Mouse (Mus musculus): ENCODE data around the gene Zic1.

Gene Zic1

DNA sequence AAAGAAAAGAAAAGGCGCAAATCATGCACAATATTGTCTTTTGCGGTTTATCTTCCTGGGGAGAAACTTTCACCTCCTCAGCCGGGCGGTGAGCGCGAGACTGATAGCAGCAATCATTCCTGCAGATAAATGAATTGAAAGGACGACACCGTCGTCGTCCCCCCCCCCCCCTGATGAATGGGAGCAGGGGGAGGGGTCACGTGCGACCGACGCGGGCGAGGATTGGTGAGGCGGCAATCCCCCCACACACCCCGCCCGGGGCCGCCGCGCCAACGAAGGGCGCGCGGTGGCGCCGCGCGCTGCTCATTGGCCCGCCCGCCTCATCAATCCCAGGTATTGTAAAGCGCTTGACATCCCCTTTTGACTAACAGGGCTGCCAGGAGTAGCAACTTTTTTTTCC is at the start of gene Zic1:
TSS of gene Zic1 (minus strand) at position 147 of the 400 bp plus-strand sequence.
- DNase-seq = peak; percentile 92

DNA sequence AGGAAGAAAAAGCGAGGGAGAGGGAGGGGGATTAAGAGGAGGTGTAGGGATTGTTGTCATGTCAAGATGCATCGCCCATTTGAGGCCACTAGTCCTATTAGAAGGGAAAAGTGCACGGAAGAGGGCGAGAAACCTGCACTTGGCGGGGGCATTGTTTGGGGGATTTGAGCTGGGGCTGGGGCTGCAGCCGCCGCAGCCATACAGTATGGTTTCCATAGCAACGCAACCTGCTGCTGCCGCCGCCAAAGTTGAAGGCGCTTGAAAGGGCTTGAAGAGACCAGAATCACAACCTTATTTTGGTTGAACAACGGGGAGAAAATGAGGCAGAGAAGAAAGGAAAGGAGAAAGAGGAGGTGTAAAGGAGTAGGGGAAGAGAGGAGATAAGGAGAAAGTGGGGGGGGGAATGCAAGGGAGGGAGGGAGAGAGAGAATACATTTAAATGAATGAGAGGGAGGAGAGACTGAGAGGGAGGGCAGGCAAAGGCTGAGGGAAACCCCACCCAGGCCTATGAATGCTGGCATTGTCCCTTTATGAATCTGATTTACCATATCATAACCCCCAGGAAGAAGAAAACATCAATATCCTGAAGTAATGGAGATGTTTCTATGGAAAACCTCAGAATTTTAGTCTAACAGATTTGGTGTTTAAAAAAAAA is 48.5 kb upstream of the Zic1 start:
- peak; percentile 71 for DNase-seq

GRCm38 (mm10) chr9:91409771-91410170 is 44.2 kb upstream of the Zic1 start:
- peak; percentile 15 for DNase-seq

DNA sequence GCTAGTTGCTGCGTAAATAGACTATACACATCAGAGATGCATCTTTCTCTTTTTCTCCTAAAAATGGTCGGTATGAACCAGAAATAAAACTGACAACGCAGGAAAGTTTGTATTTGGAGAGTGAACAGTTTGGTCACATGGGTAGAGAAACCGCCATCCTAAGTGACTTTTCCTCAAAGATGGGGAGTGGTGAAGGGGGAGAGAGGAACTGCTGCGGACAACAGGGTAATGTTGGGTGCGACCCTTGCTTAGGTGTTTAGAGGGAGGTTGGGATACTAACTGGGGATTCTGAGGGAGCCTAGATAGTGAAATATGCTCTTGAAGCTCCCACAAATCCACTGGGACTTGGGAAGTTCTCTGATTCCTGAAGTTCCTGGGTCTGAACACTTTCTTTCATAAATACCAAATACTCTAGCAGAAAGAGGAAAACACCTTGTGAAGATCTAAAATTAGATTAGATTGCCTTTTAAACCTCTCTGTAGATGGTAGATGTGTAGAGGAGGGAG is 40.7 kb upstream of the Zic1 start:
- peak; percentile 24 for DNase-seq

DNA sequence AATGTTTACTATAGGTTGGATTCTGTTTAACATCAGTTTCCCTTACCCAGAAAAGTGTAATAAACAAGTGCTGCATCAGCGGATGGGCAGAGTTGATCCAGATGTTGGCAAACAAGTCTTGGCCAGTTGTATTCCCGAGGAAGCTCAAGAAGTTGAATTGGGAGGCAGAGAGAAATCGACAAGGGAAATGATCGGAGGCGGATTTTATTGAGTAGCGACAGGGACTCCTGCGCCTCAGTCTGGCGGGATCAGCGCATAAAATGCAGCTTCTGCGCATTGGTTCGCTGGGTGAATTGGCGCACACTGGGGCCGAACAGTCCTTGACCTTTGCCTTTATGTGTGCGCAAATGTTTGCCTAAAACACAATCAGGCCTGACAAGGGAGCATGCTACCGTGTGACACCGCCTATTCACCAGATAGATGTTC is 40.2 kb upstream of the Zic1 start:
- peak; percentile 57 for DNase-seq

DNA sequence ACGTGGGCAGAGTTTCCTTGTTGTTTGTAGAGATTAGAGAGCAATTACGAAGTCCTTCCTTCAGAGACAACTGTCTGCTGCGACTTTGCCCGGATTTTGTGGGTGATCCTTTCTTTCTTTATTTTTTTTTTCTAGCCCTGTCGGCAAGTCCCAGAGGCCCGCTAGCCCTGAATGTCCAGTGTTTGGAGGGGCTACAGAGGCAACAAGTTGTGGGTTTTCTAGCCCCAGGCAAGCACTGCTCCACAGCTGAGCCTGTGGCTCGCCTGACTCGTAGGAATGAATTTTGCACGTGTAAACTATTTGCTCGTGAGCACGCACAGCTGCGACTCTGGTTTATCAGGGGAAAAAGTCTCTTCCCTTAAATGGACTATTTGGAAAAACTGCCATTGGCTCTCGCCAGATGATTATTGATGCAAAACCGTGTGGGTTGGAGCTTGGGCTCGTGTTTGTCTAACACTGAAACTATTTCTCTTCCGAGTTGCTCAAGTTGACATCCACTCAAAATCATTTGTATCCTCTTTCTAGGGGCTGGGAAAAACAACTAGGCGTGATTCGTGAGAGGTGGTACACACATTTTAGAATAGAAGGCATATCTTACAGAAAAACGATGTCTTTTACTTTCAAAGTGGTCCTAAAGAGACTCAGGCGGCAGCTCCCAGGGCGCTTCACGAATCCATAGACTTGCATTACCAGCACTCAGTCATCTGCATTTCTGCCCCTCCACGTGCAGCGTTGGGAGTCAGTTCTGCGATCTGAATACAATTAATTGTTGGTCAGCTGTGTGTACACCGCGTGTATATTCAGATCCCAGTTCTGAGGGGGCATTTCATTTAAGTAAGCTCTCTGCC is 39.5 kb upstream of the Zic1 start:
- peak; percentile 67 for DNase-seq

- DNase-seq = peak; percentile 44
Observed at GRCm38 (mm10) chr9:91404229-91404628, 38.6 kb upstream of the Zic1 start.

DNA sequence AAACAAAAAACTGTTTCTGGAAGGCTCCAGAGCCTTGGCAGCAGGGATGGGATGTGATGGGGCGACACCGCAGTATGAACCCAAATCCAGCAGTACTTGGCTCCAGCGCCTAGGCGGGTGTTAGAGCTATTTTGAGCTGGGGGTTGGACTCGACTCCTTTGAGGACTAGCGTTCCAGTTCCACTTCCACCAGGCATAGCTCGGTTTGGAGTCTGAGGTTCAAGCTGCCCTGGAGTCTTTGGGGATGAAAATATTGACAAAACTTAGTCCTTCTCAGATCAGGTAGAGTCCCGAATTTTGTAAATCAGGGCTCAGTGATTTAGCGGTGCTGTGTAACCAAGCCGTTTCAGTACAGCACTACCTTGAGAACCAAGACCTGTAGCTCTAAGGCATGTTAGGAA is 35.9 kb upstream of the Zic1 start:
- DNase-seq = peak; percentile 3

- no peak for DNase-seq
Observed at GRCm38 (mm10) chr9:91400482-91401093, 35.0 kb upstream of the Zic1 start.

- no peak for DNase-seq
Observed at GRCm38 (mm10) chr9:91399976-91400375, 34.4 kb upstream of the Zic1 start.

GRCm38 (mm10) chr9:91395066-91395772 is 29.6 kb upstream of the Zic1 start:
- DNase-seq = no peak

GRCm38 (mm10) chr9:91394211-91394646 is 28.6 kb upstream of the Zic1 start:
- no peak for DNase-seq

GRCm38 (mm10) chr9:91393376-91394068 is 27.9 kb upstream of the Zic1 start:
- no peak for DNase-seq

DNA sequence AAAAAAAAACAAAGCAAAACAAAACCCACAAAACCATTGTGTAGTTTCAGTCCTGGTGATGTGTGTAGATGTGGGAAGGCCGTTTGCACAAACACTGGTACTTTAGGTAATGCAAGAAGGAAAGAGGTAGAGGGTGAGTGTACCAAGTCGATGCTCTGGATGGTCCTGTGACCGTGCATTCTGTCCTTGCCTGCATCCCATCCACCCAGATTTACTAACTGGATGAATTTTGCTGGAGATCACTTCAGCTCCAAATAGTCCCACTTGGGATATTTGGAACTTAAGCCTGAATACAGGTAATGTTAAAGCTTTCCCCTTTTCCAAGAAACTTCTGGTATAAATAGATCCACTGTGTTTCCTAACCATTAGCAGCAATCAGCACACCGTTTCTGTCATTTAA is 22.6 kb upstream of the Zic1 start:
- no peak for DNase-seq

DNA sequence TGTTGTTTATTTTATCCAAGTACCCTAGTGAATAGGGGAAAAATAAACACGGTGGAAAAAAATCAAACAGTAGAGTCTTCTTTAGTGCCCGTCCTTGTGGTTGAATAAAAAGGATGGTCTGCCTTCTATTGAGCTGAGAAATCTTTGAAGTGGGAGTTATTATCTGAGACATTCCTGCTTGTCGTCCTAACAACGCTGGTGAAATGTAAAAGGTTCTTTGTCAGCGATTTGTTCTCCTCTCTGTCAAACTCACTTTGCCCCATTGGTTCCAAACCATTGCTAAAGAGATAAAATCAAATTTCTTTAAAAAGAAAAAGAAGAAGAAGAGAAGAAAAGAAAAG is 22.1 kb upstream of the Zic1 start:
- DNase-seq = no peak

- DNase-seq = peak; percentile 44
Observed at GRCm38 (mm10) chr9:91386891-91387739, 21.5 kb upstream of the Zic1 start.

DNA sequence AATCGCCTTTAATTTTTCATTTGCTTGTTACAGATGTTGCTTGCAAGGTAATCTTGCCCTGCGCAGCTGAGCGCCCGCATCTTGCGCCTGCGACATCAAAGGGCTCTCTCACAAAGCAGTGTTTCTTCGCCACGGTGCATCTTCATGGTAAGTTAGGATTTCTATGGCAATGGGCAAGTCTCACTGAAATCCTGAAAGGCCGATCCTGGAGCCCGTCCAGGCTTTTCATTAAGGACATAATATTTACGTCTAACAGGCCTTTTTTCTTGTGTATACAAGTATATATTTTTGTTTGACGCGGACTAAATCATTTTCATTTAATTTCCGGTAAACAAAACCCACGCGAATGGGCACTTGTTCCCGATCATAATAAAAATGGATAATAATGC is 20.9 kb upstream of the Zic1 start:
- no peak for DNase-seq

- DNase-seq = no peak
Observed at GRCm38 (mm10) chr9:91385561-91386430, 20.2 kb upstream of the Zic1 start.

DNA sequence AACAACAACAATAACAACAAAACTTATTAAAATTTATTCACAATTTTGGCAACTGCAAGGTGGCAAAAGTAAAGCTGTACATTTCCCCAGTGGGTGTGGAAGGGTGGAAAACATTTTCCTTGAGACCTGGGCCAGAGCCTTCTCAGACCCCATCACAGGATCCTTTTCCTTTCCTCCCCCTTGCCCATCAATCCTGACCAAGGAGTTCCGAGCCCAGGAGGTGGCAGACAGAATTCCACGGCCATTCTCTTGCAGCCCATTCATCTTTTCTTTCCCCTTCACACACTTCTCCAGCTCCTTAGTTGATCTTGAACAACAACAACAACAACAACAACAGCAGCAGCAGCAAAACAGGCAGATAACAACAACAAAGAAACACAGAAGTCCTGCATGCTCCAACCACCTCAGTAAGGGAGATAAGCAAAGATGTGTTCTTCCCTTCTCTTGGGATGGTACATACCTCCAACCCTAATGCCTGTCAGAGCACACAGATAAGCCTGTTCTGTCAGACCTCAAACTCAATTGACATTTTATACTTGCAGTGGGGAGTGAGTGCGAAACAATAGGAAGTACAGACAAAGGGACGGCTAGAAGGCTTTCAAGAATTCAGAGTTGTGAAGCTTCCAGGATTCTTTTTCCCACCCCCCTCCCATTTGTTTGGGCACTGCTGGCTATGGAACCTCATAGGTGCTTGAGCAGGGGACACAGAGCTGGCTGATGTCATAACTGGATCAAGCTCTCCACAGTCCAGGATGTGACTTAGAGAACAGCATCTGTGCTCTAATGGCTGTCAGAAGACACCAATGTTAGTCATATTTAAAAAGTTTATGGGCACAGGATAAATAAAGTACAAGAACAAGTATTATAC is 19.3 kb upstream of the Zic1 start:
- no peak for DNase-seq
